Mouse (Mus musculus) intestine, postnatal 0 days (tissue): ENCODE results near the gene Gm42791. TPM values are rescaled to one million over a fixed set of nuclear protein-coding genes. Genes with fewer than 3 reads are reported as not detected.

Experiments used
- ATAC-seq: fragments of 200-750 bp; cut with Nextera tagmentation; 2 replicates; pipeline ENCODE4 v1.8.0; 2017; ENCODE audit warnings: mild to moderate bottlenecking, moderate TSS enrichment, moderate library complexity
- H3K27ac ChIP-seq: fragments of 300-500 bp; sonication (generic); 2 replicates; pipeline ENCODE4 v1.5.1; 2014; ENCODE audit warnings: mild to moderate bottlenecking, low read depth, low read length, moderate library complexity
- H3K27me3 ChIP-seq: fragments of 300-500 bp; sonication (generic); replicated peaks from 2 replicates; pipeline ENCODE4 v1.6.1; 2014; ENCODE audit warnings: low read length, mixed read lengths; ENCODE audit not compliant: control insufficient read depth, insufficient read depth
- H3K36me3 ChIP-seq: fragments of 300-500 bp; sonication (generic); 2 replicates; pipeline ENCODE4 v1.6.1; 2014; ENCODE audit warnings: mild to moderate bottlenecking, moderate library complexity; ENCODE audit not compliant: control insufficient read depth, insufficient read depth
- H3K4me1 ChIP-seq: fragments of 300-500 bp; sonication (generic); replicated peaks from 2 replicates; pipeline ENCODE4 v1.6.1; 2014; ENCODE audit warnings: antibody characterized with exemption, low read length, mixed read lengths; ENCODE audit not compliant: control insufficient read depth, insufficient read depth
- H3K4me2 ChIP-seq: fragments of 300-500 bp; sonication (generic); replicated peaks from 2 replicates; pipeline ENCODE4 v1.6.1; 2014; ENCODE audit warnings: low read depth, mild to moderate bottlenecking, moderate library complexity
- H3K4me3 ChIP-seq: fragments of 300-500 bp; sonication (generic); 2 replicates; pipeline ENCODE4 v1.5.1; 2014; ENCODE audit warnings: low read depth, low read length
- H3K9ac ChIP-seq: fragments of 300-500 bp; sonication (generic); 2 replicates; pipeline ENCODE4 v1.6.1; 2014; ENCODE audit warnings: mild to moderate bottlenecking, low read depth, low read length
- H3K9me3 ChIP-seq: fragments of 300-500 bp; sonication (generic); 2 replicates; pipeline ENCODE4 v1.6.1; 2016; ENCODE audit warnings: mixed run types; ENCODE audit not compliant: control insufficient read depth
- CTCF ChIP-seq: sonication (generic); IDR thresholded peaks from 2 replicates; pipeline ENCODE4 v1.5.1; 2016; ENCODE audit warnings: low read depth, mild to moderate bottlenecking, control low read depth, antibody characterized with exemption, moderate library complexity
- WGBS: fragments of 180-500 bp; shearing (Covaris S2); extraction: QIAGEN DNeasy Blood & Tissue Kit; methylation state at CpG from one replicate; pipeline ENCODE4 v1.1.7; 2014; 5-methylcytosine and 5-hydroxymethylcytosine counted together
- polyA plus RNA-seq: library from polyadenylated mRNA; unstranded; fragments of >200 nt; fragmentation: Nextera tagmentation; extraction: Ambion mirVana; gene quantifications from 2 replicates; pipeline ENCODE4 v1.2.1, GENCODE M21; 2015

Gm42791 gene
- polyA plus RNA-seq, 1 experiment from 2014 or later, result not detected

DNA sequence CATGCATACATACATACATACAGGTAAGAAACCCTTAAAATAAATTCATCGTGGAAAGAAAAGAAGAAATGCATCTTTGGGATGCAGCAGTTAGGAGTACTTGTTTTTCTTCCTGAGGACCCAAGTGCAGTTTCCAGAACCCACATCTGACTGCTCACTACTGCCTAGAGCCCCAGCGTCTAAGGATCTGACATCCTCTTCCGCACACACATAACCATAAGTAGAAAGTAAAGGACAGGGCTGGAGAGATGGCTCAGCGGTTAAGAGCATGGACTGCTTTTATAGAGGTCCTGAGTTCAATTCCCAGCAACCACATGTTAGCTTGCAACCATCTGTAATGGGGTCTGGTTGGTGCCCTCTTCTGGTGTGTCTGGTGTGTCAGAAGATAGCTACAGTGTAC lies 37.5 kb upstream of the Gm42791 start:
- Histone ChIP-seq H3K36me3 (no peaks in the 10 kb centered on the region), H3K4me2 (no peak overlapping the region), H3K4me3 (no peak overlapping the region), H3K27me3 (no peaks in the 10 kb centered on the region), H3K9ac (no peak overlapping the region), H3K27ac (no peak overlapping the region), H3K4me1 (no peaks in the 10 kb centered on the region), H3K9me3 (0 out of 2 replicates have a peak, but pooled peaks cover 2% of the 10 kb centered on the region)
- no peak for TF ChIP-seq CTCF
- no peak for ATAC-seq
- WGBS, result 96% methylated on average over 4 of the region's 4 CpGs

GRCm38 (mm10) chr5:149031199-149031750 lies 36.3 kb upstream of the Gm42791 start:
- Histone ChIP-seq H3K36me3 (no peaks in the 10 kb centered on the region), H3K9ac (peak overlapping the region; percentile 63), H3K4me2 (peak overlapping the region; percentile 76), H3K27me3 (no peaks in the 10 kb centered on the region), H3K9me3 (no peaks in the 10 kb centered on the region), H3K27ac (peak overlapping the region; percentile 79), H3K4me1 (no peaks in the 10 kb centered on the region), H3K4me3 (peak overlapping the region; percentile 37)
- no peak; the same call in 1 of the 2 replicates for TF ChIP-seq CTCF
- peak; percentile 77 for ATAC-seq
- WGBS, result 4% methylated on average over 30 of the region's 30 CpGs

- 74% methylated on average over 2 of the region's 2 CpGs for WGBS
- Histone ChIP-seq H3K4me1 (no peaks in the 10 kb centered on the region), H3K9ac (no peak overlapping the region), H3K4me2 (no peak overlapping the region), H3K27me3 (no peaks in the 10 kb centered on the region), H3K9me3 (no peaks in the 10 kb centered on the region), H3K27ac (no peak overlapping the region), H3K4me3 (no peak overlapping the region), H3K36me3 (no peaks in the 10 kb centered on the region)
- no peak for TF ChIP-seq CTCF
- no peak for ATAC-seq
These were observed 35.2 kb upstream of the Gm42791 start for GRCm38 (mm10) chr5:149030103-149030502.

DNA sequence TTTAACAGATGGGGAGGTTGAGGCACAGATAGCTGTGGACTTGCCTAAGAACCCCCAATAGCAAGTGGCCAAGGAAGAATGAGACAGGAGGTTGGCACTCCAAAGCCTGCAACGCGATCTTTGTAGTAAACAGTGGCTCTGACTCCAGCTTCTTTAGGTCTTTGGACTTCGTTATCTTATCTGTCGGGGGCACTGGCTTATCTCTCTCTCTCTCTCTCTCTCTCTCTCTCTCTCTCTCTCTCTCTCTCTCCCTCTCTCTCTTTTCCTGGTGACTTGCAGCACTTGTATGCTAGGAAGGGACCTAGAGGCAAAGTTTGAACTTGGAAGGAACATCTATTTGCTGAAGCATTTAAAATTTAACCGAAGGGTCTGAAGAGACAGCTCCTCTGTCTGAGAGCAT lies 33.4 kb upstream of the Gm42791 start:
- no peak for ATAC-seq
- Histone ChIP-seq H3K9me3 (no peaks in the 10 kb centered on the region), H3K4me3 (no peak overlapping the region), H3K4me1 (no peaks in the 10 kb centered on the region), H3K27ac (no peak overlapping the region), H3K9ac (no peak overlapping the region), H3K36me3 (no peaks in the 10 kb centered on the region), H3K4me2 (no peak overlapping the region), H3K27me3 (no peaks in the 10 kb centered on the region)
- no peak for TF ChIP-seq CTCF
- 27% methylated on average over 5 of the region's 5 CpGs for WGBS

DNA sequence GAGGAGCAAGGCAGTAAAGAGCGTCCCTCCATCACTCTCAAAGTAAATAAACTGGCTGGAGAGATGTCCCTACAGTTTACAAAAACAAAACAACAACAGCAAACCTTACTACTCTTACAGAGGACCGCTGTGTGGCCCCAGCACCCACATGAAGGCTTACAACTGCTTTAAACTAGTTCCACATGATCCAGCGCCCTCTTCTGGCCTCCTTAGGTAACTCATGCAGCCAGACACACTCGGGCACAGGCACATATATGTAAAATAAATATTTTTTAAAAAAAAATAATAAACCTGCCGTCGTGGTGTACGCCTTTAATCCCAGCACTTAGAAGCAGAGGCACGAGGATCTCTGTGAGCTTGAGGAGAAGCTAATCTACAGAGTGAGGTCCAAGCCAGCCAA lies 32.4 kb upstream of the Gm42791 start:
- ATAC-seq, result no peak
- WGBS, result 77% methylated on average over 8 of the region's 8 CpGs
- H3K4me2 ChIP-seq, result no peak overlapping the region
- peak; percentile 37 for TF ChIP-seq CTCF
- H3K9me3 ChIP-seq, result no peaks in the 10 kb centered on the region
- H3K27ac ChIP-seq, result no peak overlapping the region
- no peaks in the 10 kb centered on the region for H3K4me1 ChIP-seq
- H3K9ac ChIP-seq, result no peak overlapping the region
- H3K4me3 ChIP-seq, result no peak overlapping the region
- no peaks in the 10 kb centered on the region for H3K36me3 ChIP-seq
- H3K27me3 ChIP-seq, result no peaks in the 10 kb centered on the region

DNA sequence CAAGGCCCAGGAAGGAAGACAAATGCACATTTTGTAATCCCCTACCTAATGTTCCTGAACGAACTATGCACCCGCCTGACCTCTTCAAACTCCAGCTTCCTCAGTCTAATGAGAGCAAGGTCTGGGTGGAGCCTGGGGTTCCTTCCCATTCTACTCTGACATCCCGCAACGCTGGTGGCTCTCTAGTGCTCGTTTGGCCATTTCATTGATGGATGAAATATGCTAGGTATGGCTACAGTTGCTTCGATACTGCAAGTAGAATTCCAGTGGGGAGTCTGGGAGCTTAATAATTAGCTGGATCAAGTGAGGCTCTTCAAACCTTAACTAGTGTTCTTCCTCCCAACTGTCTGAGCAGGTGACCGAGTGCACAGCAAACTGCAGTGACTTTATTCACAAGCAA lies 26.2 kb upstream of the Gm42791 start:
- H3K9me3 ChIP-seq, result no peaks in the 10 kb centered on the region
- no peak for TF ChIP-seq CTCF
- no peak overlapping the region for H3K27ac ChIP-seq
- no peak for ATAC-seq
- H3K27me3 ChIP-seq, result no peaks in the 10 kb centered on the region
- WGBS, result 27% methylated on average over 7 of the region's 7 CpGs
- no peak overlapping the region for H3K9ac ChIP-seq
- peak overlapping the region; percentile 21; the same call in 1 of the 2 replicates for H3K4me2 ChIP-seq
- H3K36me3 ChIP-seq, result no peaks in the 10 kb centered on the region
- no peaks in the 10 kb centered on the region for H3K4me1 ChIP-seq
- no peak overlapping the region for H3K4me3 ChIP-seq

DNA sequence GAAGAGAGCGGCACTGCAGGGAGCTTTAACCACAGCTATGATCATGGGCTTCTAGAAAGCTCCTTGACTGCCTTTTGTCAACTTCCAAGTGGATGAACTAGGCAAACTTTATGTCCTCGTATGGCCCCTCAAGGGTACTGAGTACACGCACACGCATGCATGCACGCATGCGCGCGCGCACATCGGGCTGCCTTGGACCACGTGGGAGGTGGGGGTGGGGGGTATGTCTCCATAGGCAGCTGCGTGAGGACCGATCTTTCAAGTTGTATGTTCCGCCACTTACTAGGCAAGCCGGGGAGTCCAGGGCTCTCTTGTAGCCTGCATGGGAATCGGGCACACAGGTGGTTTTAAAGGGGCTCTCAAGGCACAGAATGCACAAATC lies 25.7 kb upstream of the Gm42791 start:
- Histone ChIP-seq H3K27me3 (no peaks in the 10 kb centered on the region), H3K9me3 (no peaks in the 10 kb centered on the region), H3K36me3 (no peaks in the 10 kb centered on the region), H3K4me2 (peak overlapping the region; percentile 21; the same call in 1 of the 2 replicates), H3K9ac (no peak overlapping the region), H3K4me1 (no peaks in the 10 kb centered on the region), H3K4me3 (no peak overlapping the region), H3K27ac (no peak overlapping the region)
- WGBS, result 67% methylated on average over 16 of the region's 16 CpGs
- no peak for TF ChIP-seq CTCF
- no peak for ATAC-seq
